Mouse (Mus musculus): ENCODE data around the gene Zan. TPM values are rescaled to one million over a fixed set of nuclear protein-coding genes. Genes with fewer than 3 reads are reported as not detected.
A peak's percentile ranks its signal among the peaks of the same experiment; 100 is the strongest.

Zan gene
- polyA plus RNA-seq, 1 experiment from 2014 or later: 0.06 TPM

DNA sequence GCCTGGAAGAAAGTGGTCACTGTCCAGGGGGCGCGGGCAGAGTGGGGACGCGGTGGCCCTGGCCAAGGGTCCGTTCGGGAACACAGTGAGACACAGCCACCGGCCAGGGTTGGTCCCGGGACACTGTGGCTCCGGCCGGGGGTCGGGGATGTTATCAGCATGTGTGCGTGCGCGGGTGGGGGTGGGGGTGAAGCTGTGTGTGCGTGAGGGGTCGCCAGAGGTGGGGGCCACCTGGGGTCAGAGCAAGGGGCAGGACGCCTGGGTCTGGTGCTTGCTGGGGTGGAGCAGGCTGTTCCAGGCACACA, 8.9 kb upstream of the Zan start:
- ATAC-seq (ENCODE audit: low FRiP score) (no peak), DNase-seq (ENCODE audit: low spot score) (no peak)
- Histone ChIP-seq H3K36me3 (ENCODE audit: control insufficient read depth, insufficient read depth, low read length) (no peaks in the 10 kb centered on the region), H3K4me1 (replicated peaks; ENCODE audit: control insufficient read depth, insufficient read depth, low read length) (peaks cover 3% of the 10 kb centered on the region; the same call in 1 of the 2 replicates), H3K27ac (ENCODE audit: low read depth, low read length) (no peak overlapping the region), H3K9me3 (ENCODE audit: control insufficient read depth, low read length) (no peaks in the 10 kb centered on the region), H3K27me3 (ENCODE audit: control insufficient read depth, insufficient read depth, low read length) (no peaks in the 10 kb centered on the region), H3K4me3 (ENCODE audit: low read depth, low read length) (peak overlapping the region; percentile 31), H3K4me2 (replicated peaks; ENCODE audit: low read depth, low read length) (peak overlapping the region; percentile 63), H3K9ac (ENCODE audit: low read depth, low read length) (peak overlapping the region; percentile 46; the same call in 1 of the 2 replicates)
- WGBS: 2% methylated on average over 14 of the region's 17 CpGs

DNA sequence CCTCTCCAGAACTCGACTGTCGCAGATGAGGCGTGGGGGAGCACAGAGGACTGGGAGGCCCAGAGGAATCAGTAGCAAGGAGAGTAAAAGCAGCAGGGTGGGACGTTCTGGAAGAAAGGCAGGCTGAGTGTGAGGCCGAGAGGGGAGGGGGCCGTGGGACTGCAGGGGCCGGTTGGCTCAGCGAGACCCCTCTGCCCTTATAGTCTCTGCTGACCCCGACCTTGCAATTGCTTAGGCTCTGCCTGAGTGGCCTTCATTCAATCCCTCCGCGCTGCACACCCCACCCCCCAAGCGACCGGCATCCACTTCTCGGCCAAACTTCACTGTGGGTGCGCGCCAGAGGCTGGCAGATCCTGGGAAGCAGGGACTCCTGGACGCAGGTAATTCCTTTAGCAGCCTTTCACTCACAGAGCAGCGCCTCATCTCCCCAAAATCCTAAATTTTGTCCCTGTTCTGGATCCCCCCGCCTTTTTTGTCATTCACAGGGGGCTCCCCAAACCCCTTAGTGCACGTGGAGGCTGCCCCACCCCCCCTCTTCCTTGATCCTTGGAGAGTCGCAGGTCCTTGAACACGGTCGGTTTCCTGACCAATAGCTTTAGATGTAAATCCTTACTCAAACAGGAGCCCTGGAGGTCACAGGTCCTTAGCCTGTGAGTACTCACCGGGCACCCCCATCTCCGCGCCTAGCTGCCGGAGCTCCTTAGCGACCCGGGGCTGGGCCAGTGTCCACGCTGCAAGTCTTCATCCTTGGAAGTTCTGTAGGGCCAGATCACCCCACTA, 8.4 kb upstream of the Zan start:
- no peak for ATAC-seq (ENCODE audit: low FRiP score)
- Histone ChIP-seq H3K9ac (ENCODE audit: low read depth, low read length) (peak overlapping the region; percentile 46; the same call in 1 of the 2 replicates), H3K4me2 (replicated peaks; ENCODE audit: low read depth, low read length) (peak overlapping the region; percentile 63), H3K27me3 (ENCODE audit: control insufficient read depth, insufficient read depth, low read length) (no peaks in the 10 kb centered on the region), H3K36me3 (ENCODE audit: control insufficient read depth, insufficient read depth, low read length) (no peaks in the 10 kb centered on the region), H3K9me3 (ENCODE audit: control insufficient read depth, low read length) (no peaks in the 10 kb centered on the region), H3K4me3 (ENCODE audit: low read depth, low read length) (peak overlapping the region; percentile 31), H3K4me1 (replicated peaks; ENCODE audit: control insufficient read depth, insufficient read depth, low read length) (peaks cover 3% of the 10 kb centered on the region; the same call in 1 of the 2 replicates), H3K27ac (ENCODE audit: low read depth, low read length) (no peak overlapping the region)
- WGBS: 3% methylated on average over 30 of the region's 30 CpGs
- peak; percentile 45 for DNase-seq (ENCODE audit: low spot score)

DNA sequence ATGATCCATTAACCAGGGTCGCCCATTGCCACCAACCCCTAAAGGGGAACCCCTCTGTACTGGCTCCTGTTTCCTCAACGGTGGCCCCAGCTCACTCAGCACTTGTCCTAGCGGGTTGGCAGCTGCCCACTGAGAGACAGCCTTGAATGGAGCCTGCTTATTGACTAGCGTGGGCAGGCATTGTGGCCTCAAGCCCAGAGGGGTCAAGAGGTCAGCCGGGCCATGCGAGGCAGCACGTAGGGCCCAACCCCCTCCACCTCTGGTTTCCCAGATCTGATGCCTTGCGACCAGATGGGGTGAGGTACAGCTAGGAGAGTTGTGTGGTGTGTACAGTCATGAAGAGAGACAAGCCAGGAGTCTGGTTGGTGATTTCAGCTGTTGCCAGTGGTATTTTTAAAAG, 5.0 kb upstream of the Zan start:
- Histone ChIP-seq H3K4me1 (replicated peaks; ENCODE audit: control insufficient read depth, insufficient read depth, low read length) (peaks cover 3% of the 10 kb centered on the region; the same call in 1 of the 2 replicates), H3K9me3 (ENCODE audit: control insufficient read depth, low read length) (no peaks in the 10 kb centered on the region), H3K27me3 (ENCODE audit: control insufficient read depth, insufficient read depth, low read length) (no peaks in the 10 kb centered on the region), H3K9ac (ENCODE audit: low read depth, low read length) (no peak overlapping the region), H3K4me2 (replicated peaks; ENCODE audit: low read depth, low read length) (no peak overlapping the region), H3K27ac (ENCODE audit: low read depth, low read length) (no peak overlapping the region), H3K36me3 (ENCODE audit: control insufficient read depth, insufficient read depth, low read length) (no peaks in the 10 kb centered on the region), H3K4me3 (ENCODE audit: low read depth, low read length) (no peak overlapping the region)
- WGBS: 7% methylated on average over 8 of the region's 8 CpGs
- DNase-seq (ENCODE audit: low spot score) (peak; percentile 27), ATAC-seq (ENCODE audit: low FRiP score) (no peak)

DNA sequence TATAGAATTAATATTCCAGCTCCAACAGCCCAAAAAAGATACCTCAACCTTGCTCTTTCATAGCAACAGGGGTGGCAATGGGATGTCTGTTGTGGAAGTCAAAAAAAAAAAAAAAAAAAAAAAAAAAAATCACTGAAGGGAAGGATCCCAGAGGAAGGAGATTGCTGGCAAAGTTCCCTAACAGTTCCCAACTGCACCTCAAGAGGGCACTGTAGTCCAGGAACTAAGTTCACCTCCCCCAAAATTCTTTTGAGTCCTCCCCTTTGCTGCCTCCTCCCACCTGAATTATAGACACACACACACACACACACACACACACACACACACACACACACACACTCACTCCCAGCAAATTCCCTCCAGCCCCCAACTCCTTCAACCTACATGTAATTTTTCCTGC, 4.3 kb upstream of the Zan start:
- Histone ChIP-seq H3K36me3 (ENCODE audit: control insufficient read depth, insufficient read depth, low read length) (no peaks in the 10 kb centered on the region), H3K9ac (ENCODE audit: low read depth, low read length) (no peak overlapping the region), H3K4me1 (replicated peaks; ENCODE audit: control insufficient read depth, insufficient read depth, low read length) (peaks cover 3% of the 10 kb centered on the region; the same call in 1 of the 2 replicates), H3K27ac (ENCODE audit: low read depth, low read length) (no peak overlapping the region), H3K27me3 (ENCODE audit: control insufficient read depth, insufficient read depth, low read length) (no peaks in the 10 kb centered on the region), H3K9me3 (ENCODE audit: control insufficient read depth, low read length) (no peaks in the 10 kb centered on the region), H3K4me2 (replicated peaks; ENCODE audit: low read depth, low read length) (no peak overlapping the region), H3K4me3 (ENCODE audit: low read depth, low read length) (no peak overlapping the region)
- DNase-seq (ENCODE audit: low spot score) (peak; percentile 88), ATAC-seq (ENCODE audit: low FRiP score) (no peak)

DNA sequence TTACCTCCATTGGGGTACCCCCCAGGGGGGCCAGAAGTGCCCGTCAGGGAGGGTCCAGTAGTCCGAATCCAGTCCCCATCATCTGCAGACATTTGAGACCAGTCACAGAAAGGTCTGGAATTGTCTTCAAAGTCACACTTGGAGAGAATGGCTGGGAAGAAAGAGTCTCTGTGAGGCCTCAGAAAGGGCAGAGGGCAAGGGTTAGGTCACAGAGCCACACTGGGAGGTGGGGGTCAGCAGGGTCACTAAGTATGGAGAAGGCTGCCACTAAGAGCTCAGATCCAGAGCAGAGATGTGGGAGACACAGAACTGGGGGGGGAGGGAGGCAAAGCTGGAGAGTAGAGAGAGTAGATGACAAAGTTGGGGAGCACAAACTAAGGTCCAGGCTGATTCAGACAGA, 2.5 kb downstream of the Zan start:
- H3K36me3 ChIP-seq (ENCODE audit: control insufficient read depth, insufficient read depth, low read length): no peaks in the 10 kb centered on the region
- H3K27ac ChIP-seq (ENCODE audit: low read depth, low read length): no peak overlapping the region
- H3K4me3 ChIP-seq (ENCODE audit: low read depth, low read length): no peak overlapping the region
- H3K4me2 ChIP-seq (replicated peaks; ENCODE audit: low read depth, low read length): no peak overlapping the region
- no peaks in the 10 kb centered on the region for H3K27me3 ChIP-seq (ENCODE audit: control insufficient read depth, insufficient read depth, low read length)
- H3K9ac ChIP-seq (ENCODE audit: low read depth, low read length): no peak overlapping the region
- no peaks in the 10 kb centered on the region for H3K9me3 ChIP-seq (ENCODE audit: control insufficient read depth, low read length)
- ATAC-seq (ENCODE audit: low FRiP score) (no peak), DNase-seq (ENCODE audit: low spot score) (no peak)
- 7% methylated on average over 2 of the region's 2 CpGs for WGBS
- no peaks in the 10 kb centered on the region for H3K4me1 ChIP-seq (replicated peaks; ENCODE audit: control insufficient read depth, insufficient read depth, low read length)

DNA sequence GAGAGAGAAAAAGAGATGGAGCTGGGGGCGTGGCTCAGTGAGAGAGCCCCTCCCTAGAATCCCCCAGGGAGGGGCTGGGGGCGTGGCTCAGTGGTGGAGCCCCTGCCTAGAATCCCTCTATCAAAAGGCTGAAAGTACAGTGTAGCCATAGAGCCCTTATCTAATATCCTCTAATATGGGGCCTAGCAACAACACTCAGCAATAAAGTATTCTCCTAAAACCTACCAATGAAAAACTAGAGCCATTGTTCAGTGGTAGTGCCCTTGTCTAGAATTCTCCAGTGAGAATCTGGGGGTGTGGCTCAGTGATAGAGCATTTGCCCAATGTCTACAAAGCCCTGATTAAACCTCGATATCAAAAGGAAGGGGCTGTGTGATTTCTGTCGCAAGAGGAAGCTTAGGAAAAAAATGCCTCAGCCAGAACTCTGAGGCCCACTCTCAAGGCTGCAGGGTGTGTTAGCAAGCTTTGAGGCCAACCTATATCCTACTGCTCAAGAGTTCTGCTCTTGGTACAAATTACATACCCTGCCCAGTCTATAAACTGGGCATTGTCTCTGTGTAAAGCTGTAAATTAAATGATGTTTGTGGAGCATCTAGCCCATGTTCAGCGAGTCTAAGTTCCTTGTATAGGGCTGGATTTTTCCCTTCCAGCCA, 4.5 kb downstream of the Zan start:
- no peak overlapping the region for H3K9ac ChIP-seq (ENCODE audit: low read depth, low read length)
- H3K9me3 ChIP-seq (ENCODE audit: control insufficient read depth, low read length): no peaks in the 10 kb centered on the region
- DNase-seq (ENCODE audit: low spot score) (no peak), ATAC-seq (ENCODE audit: low FRiP score) (no peak)
- no peak overlapping the region for H3K4me3 ChIP-seq (ENCODE audit: low read depth, low read length)
- no peaks in the 10 kb centered on the region for H3K36me3 ChIP-seq (ENCODE audit: control insufficient read depth, insufficient read depth, low read length)
- 73% methylated on average over 5 of the region's 5 CpGs for WGBS
- H3K27me3 ChIP-seq (ENCODE audit: control insufficient read depth, insufficient read depth, low read length): no peaks in the 10 kb centered on the region
- H3K4me2 ChIP-seq (replicated peaks; ENCODE audit: low read depth, low read length): no peak overlapping the region
- H3K27ac ChIP-seq (ENCODE audit: low read depth, low read length): no peak overlapping the region
- no peaks in the 10 kb centered on the region for H3K4me1 ChIP-seq (replicated peaks; ENCODE audit: control insufficient read depth, insufficient read depth, low read length)

DNA sequence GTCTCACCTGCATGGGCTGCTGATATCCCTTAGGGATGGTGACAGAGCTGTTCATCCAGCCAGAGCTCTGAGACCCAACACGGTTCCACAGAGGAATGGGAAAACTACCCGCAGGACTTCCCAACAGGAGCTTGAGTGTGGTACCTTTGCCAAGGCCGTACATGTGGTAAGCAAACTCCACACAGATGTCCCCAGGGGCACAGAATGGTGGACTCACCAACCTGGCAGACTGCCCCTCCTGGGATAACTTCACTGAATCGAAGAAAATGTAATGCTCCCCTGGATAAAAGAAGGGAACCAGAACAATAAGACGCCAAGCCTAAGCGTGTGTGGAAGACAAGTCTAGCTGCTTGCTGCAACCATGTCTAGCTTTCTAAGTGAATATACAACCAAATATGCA, 9.9 kb downstream of the Zan start:
- no peak overlapping the region for H3K4me2 ChIP-seq (replicated peaks; ENCODE audit: low read depth, low read length)
- H3K27me3 ChIP-seq (ENCODE audit: control insufficient read depth, insufficient read depth, low read length): no peaks in the 10 kb centered on the region
- DNase-seq (ENCODE audit: low spot score): no peak
- WGBS: 93% methylated on average over 6 of the region's 6 CpGs
- ATAC-seq (ENCODE audit: low FRiP score): no peak
- no peaks in the 10 kb centered on the region for H3K36me3 ChIP-seq (ENCODE audit: control insufficient read depth, insufficient read depth, low read length)
- H3K4me3 ChIP-seq (ENCODE audit: low read depth, low read length): no peak overlapping the region
- no peaks in the 10 kb centered on the region for H3K4me1 ChIP-seq (replicated peaks; ENCODE audit: control insufficient read depth, insufficient read depth, low read length)
- no peaks in the 10 kb centered on the region for H3K9me3 ChIP-seq (ENCODE audit: control insufficient read depth, low read length)
- H3K9ac ChIP-seq (ENCODE audit: low read depth, low read length): no peak overlapping the region
- H3K27ac ChIP-seq (ENCODE audit: low read depth, low read length): no peak overlapping the region

DNA sequence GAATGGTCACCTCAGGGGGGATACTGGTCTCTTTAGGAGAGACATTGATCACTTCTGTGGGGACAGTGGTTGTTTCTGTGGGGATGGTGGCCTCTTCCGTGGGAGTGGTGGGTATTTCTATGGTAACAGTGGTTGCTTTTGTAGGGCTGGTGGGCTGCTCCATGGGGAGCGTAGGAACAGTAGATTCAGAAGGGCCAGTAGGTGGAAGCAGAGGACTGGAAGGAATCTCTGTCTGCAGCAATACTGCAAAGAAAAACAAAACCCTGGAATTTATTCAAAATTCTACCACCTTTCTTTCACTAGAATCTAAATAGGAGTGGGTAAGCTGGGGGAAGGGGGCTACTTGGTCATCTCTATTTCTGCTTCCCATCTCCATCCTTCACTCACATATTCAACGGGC, 11.8 kb downstream of the Zan start:
- no peaks in the 10 kb centered on the region for H3K27me3 ChIP-seq (ENCODE audit: control insufficient read depth, insufficient read depth, low read length)

More for the DNA sequence above, 11.8 kb downstream of the Zan start:
- WGBS: 38% methylated on average over 3 of the region's 3 CpGs
- no peak overlapping the region for H3K9ac ChIP-seq (ENCODE audit: low read depth, low read length)
- no peak for ATAC-seq (ENCODE audit: low FRiP score)
- no peak overlapping the region for H3K27ac ChIP-seq (ENCODE audit: low read depth, low read length)
- no peaks in the 10 kb centered on the region for H3K4me1 ChIP-seq (replicated peaks; ENCODE audit: control insufficient read depth, insufficient read depth, low read length)
- H3K9me3 ChIP-seq (ENCODE audit: control insufficient read depth, low read length): no peaks in the 10 kb centered on the region
- no peak overlapping the region for H3K4me2 ChIP-seq (replicated peaks; ENCODE audit: low read depth, low read length)
- H3K36me3 ChIP-seq (ENCODE audit: control insufficient read depth, insufficient read depth, low read length): no peaks in the 10 kb centered on the region
- no peak for DNase-seq (ENCODE audit: low spot score)
- no peak overlapping the region for H3K4me3 ChIP-seq (ENCODE audit: low read depth, low read length)
